Mouse (Mus musculus) embryonic facial prominence, embryonic 11.5 days (tissue): ENCODE measurements around the gene Crybg3. TPM values are rescaled to one million over a fixed set of nuclear protein-coding genes. Genes with fewer than 3 reads are reported as not detected.

Source experiments
- ATAC-seq: fragments of 200-750 bp; cut with Nextera tagmentation; replicated peaks from 2 replicates; pipeline ENCODE4 v1.8.0; 2017; ENCODE audit warnings: low read depth; ENCODE audit not compliant: insufficient number of reproducible peaks, low FRiP score, low TSS enrichment
- DNase-seq: peaks from one replicate; pipeline ENCODE4 v3.0.0-alpha.2; 2015; ENCODE audit warnings: low spot score
- H3K27ac ChIP-seq: fragments of 300-500 bp; sonication (generic); replicated peaks from 2 replicates; pipeline ENCODE4 v1.5.1; 2014; ENCODE audit warnings: mild to moderate bottlenecking, low read depth, low read length, control low read depth
- H3K27me3 ChIP-seq: fragments of 300-500 bp; sonication (generic); 2 replicates; pipeline ENCODE4 v1.6.1; 2014; ENCODE audit warnings: mild to moderate bottlenecking, low read length, moderate library complexity, mixed read lengths; ENCODE audit not compliant: control insufficient read depth, insufficient read depth
- H3K36me3 ChIP-seq: fragments of 300-500 bp; sonication (generic); replicated peaks from 2 replicates; pipeline ENCODE4 v1.6.1; 2014; ENCODE audit warnings: low read depth, mild to moderate bottlenecking, low read length, moderate library complexity, mixed read lengths; ENCODE audit not compliant: control insufficient read depth, insufficient read depth
- H3K4me1 ChIP-seq: fragments of 300-500 bp; sonication (generic); 2 replicates; pipeline ENCODE4 v1.6.1; 2014; ENCODE audit warnings: low read length, mixed read lengths; ENCODE audit not compliant: control insufficient read depth, insufficient read depth
- H3K4me2 ChIP-seq: fragments of 300-500 bp; sonication (generic); 2 replicates; pipeline ENCODE4 v1.6.1; 2014; ENCODE audit warnings: low read depth, mild to moderate bottlenecking, control low read depth, low read length, moderate library complexity
- H3K4me3 ChIP-seq: fragments of 300-500 bp; sonication (generic); 2 replicates; pipeline ENCODE4 v1.5.1; 2014; ENCODE audit warnings: low read depth, low read length, control low read depth
- H3K9ac ChIP-seq: fragments of 300-500 bp; sonication (generic); replicated peaks from 2 replicates; pipeline ENCODE4 v1.6.1; 2014; ENCODE audit warnings: mild to moderate bottlenecking, control low read depth, low read length
- H3K9me3 ChIP-seq: fragments of 300-500 bp; sonication (generic); replicated peaks from 2 replicates; pipeline ENCODE4 v1.6.1; 2016; ENCODE audit warnings: mild to moderate bottlenecking, low read length, inconsistent platforms, mixed read lengths; ENCODE audit not compliant: control insufficient read depth
- WGBS: fragments of 180-500 bp; shearing (Covaris S2); extraction: QIAGEN DNeasy Blood & Tissue Kit; methylation state at CpG from one replicate; pipeline ENCODE4 v1.1.7; 2014; 5-methylcytosine and 5-hydroxymethylcytosine counted together
- polyA plus RNA-seq: library from polyadenylated mRNA; unstranded; fragments of >200 nt; fragmentation: Nextera tagmentation; extraction: Ambion mirVana; gene quantifications from 2 replicates; pipeline ENCODE4 v1.2.1, GENCODE M21; 2014

Gene Crybg3
- polyA plus RNA-seq, 1 experiment from 2014 or later, result 9.2 TPM

DNA sequence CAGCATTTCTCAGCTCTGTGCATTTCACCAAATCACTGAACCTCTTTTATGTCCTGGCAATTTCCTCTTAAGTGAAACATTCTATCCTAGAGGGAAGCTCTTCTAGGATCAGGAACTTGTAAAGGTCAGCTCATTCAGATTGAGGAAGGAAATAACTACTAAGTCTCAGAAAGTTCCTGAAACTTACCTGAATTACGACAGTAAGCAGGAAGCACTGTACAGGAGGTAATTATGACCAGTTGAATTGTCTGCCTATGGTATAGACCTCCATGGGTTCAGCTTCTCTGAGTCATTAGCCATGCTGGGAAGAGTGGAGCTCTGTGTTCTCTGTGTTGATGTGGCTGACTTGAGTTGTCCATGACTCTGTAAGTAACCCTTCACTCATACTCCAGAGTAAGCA is 10.0 kb upstream of the Crybg3 start:
- ATAC-seq (no peak), DNase-seq (no peak)
- Histone ChIP-seq H3K36me3 (no peaks in the 10 kb centered on the region), H3K27me3 (no peaks in the 10 kb centered on the region), H3K4me2 (no peak overlapping the region), H3K4me3 (no peak overlapping the region), H3K4me1 (no peaks in the 10 kb centered on the region), H3K27ac (no peak overlapping the region), H3K9me3 (no peaks in the 10 kb centered on the region), H3K9ac (no peak overlapping the region)
- WGBS, result 83% methylated on average over 1 of the region's 1 CpGs

DNA sequence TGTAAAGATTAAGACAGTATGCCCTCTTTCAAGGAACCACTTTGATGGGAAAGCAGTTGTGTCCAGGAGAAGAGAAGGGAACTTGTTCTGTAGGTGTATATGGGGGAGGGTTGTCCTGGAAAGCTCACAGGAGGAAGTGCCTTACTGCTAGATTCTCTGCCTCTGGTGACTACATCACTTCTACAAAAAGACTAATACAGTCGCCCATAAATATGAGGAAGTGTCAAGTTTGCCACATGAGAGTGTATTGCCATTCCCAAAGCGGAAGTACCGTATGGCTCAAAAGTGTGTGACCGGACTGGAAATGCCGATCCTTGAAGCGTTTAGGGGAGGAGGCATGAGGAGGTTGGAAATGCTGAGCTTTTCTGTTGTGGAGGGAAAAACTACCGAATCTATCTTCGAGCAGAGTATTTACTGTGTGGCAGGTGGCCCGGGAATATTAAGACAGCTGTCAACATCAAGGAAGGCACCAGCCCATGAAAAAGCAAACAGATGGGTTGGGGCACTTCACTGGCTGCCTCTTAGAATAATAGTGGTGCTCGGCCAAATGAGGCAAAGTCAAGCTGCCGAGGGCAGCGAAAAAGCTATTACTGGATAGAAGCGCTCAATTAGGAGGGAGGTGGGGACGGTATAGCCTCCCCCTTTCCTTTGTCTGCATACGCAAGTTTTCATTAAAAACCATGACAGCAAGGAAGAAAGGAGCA is 3.5 kb upstream of the Crybg3 start:
- Histone ChIP-seq H3K27me3 (no peaks in the 10 kb centered on the region), H3K9ac (no peak overlapping the region), H3K4me1 (no peaks in the 10 kb centered on the region), H3K9me3 (no peaks in the 10 kb centered on the region), H3K4me2 (no peak overlapping the region), H3K27ac (no peak overlapping the region), H3K4me3 (no peak overlapping the region), H3K36me3 (no peaks in the 10 kb centered on the region)
- peak; percentile 49; the same call in 1 of the 2 replicates for ATAC-seq
- 58% methylated on average over 15 of the region's 15 CpGs for WGBS
- no peak for DNase-seq

- H3K9me3 ChIP-seq, result no peaks in the 10 kb centered on the region
- no peaks in the 10 kb centered on the region for H3K4me1 ChIP-seq
- no peaks in the 10 kb centered on the region for H3K36me3 ChIP-seq
- no peak for ATAC-seq
- no peaks in the 10 kb centered on the region for H3K27me3 ChIP-seq
- no peak overlapping the region; the same call in none of the 2 replicates for H3K9ac ChIP-seq
- DNase-seq, result peak; percentile 36
- 14% methylated on average over 17 of the region's 17 CpGs for WGBS
- H3K27ac ChIP-seq, result no peak overlapping the region
- H3K4me2 ChIP-seq, result peak overlapping the region; percentile 76
- peak overlapping the region; percentile 76 for H3K4me3 ChIP-seq
Measured at GRCm38 (mm10) chr16:59599411-59600265, 1.1 kb downstream of the Crybg3 start.

DNA sequence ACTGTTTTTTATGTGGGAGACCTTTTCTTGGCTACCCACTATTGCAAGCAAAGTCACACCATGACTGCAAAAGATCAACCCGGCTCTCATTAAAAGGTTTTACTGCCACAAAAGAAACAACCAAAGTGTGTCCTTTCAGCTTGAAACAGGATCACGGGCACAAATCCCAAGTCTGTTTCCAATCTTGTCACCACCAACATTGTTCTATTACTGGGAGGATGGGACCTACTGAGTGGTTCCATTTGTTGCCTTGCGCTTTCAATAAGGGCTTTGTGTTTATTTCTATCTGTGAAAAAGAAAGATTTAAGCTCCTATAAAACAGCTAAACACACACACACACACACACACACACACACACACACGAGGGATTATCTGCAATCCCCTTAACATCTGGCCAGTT is 1.8 kb downstream of the Crybg3 start:
- H3K36me3 ChIP-seq, result no peaks in the 10 kb centered on the region
- WGBS, result 18% methylated on average over 4 of the region's 4 CpGs
- DNase-seq (peak; percentile 49), ATAC-seq (no peak)
- H3K4me2 ChIP-seq, result peak overlapping the region; percentile 25; the same call in 1 of the 2 replicates
- no peak overlapping the region for H3K9ac ChIP-seq
- no peaks in the 10 kb centered on the region for H3K4me1 ChIP-seq
- peak overlapping the region; percentile 76; the same call in 1 of the 2 replicates for H3K4me3 ChIP-seq
- H3K9me3 ChIP-seq, result no peaks in the 10 kb centered on the region
- H3K27ac ChIP-seq, result no peak overlapping the region
- H3K27me3 ChIP-seq, result no peaks in the 10 kb centered on the region

DNA sequence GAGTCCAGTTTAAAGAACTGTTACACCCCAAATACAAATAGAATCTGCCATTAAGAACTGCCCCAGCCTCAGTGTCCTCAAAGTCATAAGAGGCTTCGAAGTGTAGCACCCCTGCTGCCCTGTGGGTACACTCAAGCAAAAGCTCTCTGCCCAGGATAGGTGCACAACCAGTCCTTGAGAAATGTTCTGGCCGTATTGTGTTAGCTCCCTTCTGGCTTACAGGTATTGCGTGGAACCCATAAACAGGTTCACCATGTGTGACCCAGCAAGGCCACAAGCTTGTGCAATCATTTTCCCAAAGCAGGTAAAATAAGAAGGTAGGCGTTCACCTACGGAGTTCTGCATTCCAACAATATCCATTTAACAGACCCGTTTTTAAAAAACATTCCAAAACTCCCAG is 3.5 kb downstream of the Crybg3 start:
- WGBS, result 90% methylated on average over 6 of the region's 6 CpGs

GRCm38 (mm10) chr16:59594714-59595113 is 6.1 kb downstream of the Crybg3 start:
- Histone ChIP-seq H3K9me3 (no peaks in the 10 kb centered on the region), H3K36me3 (no peaks in the 10 kb centered on the region), H3K27ac (no peak overlapping the region), H3K4me3 (no peak overlapping the region), H3K27me3 (no peaks in the 10 kb centered on the region), H3K4me2 (no peak overlapping the region), H3K9ac (no peak overlapping the region), H3K4me1 (no peaks in the 10 kb centered on the region)
- ATAC-seq (no peak), DNase-seq (no peak)
- 75% methylated on average over 3 of the region's 3 CpGs for WGBS

More for the DNA sequence above, 3.5 kb downstream of the Crybg3 start:
- no peaks in the 10 kb centered on the region for H3K27me3 ChIP-seq
- no peaks in the 10 kb centered on the region for H3K36me3 ChIP-seq
- H3K27ac ChIP-seq, result no peak overlapping the region
- no peak for DNase-seq
- H3K4me1 ChIP-seq, result no peaks in the 10 kb centered on the region
- H3K4me2 ChIP-seq, result no peak overlapping the region
- H3K9ac ChIP-seq, result no peak overlapping the region
- ATAC-seq, result no peak
- no peaks in the 10 kb centered on the region for H3K9me3 ChIP-seq
- H3K4me3 ChIP-seq, result no peak overlapping the region

DNA sequence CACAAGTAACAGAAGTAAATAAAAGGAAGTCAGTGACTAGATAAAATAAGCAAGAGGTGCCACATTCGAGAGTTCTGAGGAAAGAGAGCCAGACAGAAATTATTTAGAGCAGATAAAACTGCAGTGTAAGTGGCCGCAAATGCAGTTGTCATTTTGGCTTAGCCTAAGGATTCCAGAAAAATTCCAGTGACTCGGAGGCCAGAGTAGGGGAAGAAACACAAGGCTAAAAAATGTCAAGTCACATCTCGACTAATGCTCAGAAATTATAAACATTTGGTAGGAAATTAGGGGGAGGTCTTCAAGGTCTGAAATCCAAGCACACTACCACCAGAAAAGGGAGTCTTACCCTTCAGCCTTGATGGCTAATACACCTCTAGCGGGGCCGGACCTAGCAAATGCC is 10.0 kb downstream of the Crybg3 start:
- H3K4me1 ChIP-seq, result peaks cover 3% of the 10 kb centered on the region; the same call in 1 of the 2 replicates
- H3K27me3 ChIP-seq, result no peaks in the 10 kb centered on the region
- no peaks in the 10 kb centered on the region for H3K36me3 ChIP-seq
- no peak overlapping the region for H3K4me2 ChIP-seq
- H3K9ac ChIP-seq, result no peak overlapping the region
- no peak overlapping the region for H3K27ac ChIP-seq
- peak; percentile 50 for DNase-seq
- 52% methylated on average over 6 of the region's 6 CpGs for WGBS
- H3K4me3 ChIP-seq, result no peak overlapping the region
- no peaks in the 10 kb centered on the region for H3K9me3 ChIP-seq
- ATAC-seq, result no peak
